In the genomic region with DNA sequence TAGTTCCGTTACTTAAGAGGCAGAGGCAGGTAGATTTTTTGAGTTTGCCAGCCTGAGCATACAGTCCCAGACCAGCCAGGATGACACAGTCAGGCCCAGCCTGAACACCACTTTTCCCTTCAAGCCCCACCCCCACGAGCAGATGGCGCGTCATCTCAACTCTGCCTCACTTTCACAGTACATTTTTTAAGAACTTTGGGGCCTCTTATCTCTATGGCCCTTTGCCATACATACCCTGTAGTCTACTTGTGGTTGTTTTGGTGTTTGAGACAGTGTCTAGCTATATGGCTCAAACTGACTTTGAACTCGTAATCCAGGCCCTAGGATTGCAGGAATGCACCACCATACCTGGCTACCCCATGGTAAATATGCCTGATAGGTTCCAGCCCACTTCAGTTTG, we compare ENCODE assay signal across 1 mouse cellular context.
TF ChIP-seq lines count a peak whose summit lies in the region.

No protein-coding gene starts in this region.

TF ChIP-seq in CH12.LX, 34 proteins besides CTCF, POLR2A, EP300 and RAD21 (continued from another document):
- TF ChIP-seq GABPA (IDR thresholded peaks at IDR 0.05; ENCODE audit: insufficient replicate concordance, low read depth, low read length) (no peak), ZNF384 (IDR thresholded peaks at IDR 0.05; ENCODE audit: low read depth, low read length) (no peak)
